Mouse (Mus musculus) midbrain, embryonic 10.5 days (tissue): ENCODE measurements around the gene Ntn4. TPM values are rescaled to one million over a fixed set of nuclear protein-coding genes. Genes with fewer than 3 reads are reported as not detected.
A peak's percentile ranks its signal among the peaks of the same experiment; 100 is the strongest.

Experiments
- DNase-seq: peaks from one replicate; pipeline ENCODE4 v3.0.0-alpha.2; 2017; ENCODE audit warnings: low spot score
- H3K27ac ChIP-seq: fragments of 300-500 bp; sonication (generic); replicated peaks from 2 replicates; pipeline ENCODE4 v1.5.1; 2016; ENCODE audit warnings: mild to moderate bottlenecking
- H3K27me3 ChIP-seq: fragments of 300-500 bp; sonication (generic); 2 replicates; pipeline ENCODE4 v1.6.1; 2016; ENCODE audit warnings: low read depth, mild to moderate bottlenecking; ENCODE audit not compliant: poor library complexity, severe bottlenecking
- H3K36me3 ChIP-seq: fragments of 300-500 bp; sonication (generic); 2 replicates; pipeline ENCODE4 v1.6.1; 2016; ENCODE audit warnings: mild to moderate bottlenecking, moderate library complexity
- H3K4me1 ChIP-seq: fragments of 300-500 bp; sonication (generic); 2 replicates; pipeline ENCODE4 v1.6.1; 2016
- H3K4me3 ChIP-seq: fragments of 300-500 bp; sonication (generic); 2 replicates; pipeline ENCODE4 v1.5.1; 2016; ENCODE audit warnings: mild to moderate bottlenecking, moderate library complexity
- H3K9me3 ChIP-seq: fragments of 300-500 bp; sonication (generic); replicated peaks from 2 replicates; pipeline ENCODE4 v1.6.1; 2016; ENCODE audit warnings: mild to moderate bottlenecking
- WGBS: fragments of 180-500 bp; shearing (Covaris S2); methylation state at CpG from one replicate; pipeline ENCODE4 v1.1.7; 2016; 5-methylcytosine and 5-hydroxymethylcytosine counted together
- polyA plus RNA-seq: library from polyadenylated mRNA; unstranded; fragments of >200 nt; fragmentation: Nextera tagmentation; extraction: Ambion mirVana; gene quantifications from 2 replicates; pipeline ENCODE4 v1.2.1, GENCODE M21; 2016

Ntn4 gene
- polyA plus RNA-seq, 1 experiment from 2014 or later: 0.89 TPM

DNA sequence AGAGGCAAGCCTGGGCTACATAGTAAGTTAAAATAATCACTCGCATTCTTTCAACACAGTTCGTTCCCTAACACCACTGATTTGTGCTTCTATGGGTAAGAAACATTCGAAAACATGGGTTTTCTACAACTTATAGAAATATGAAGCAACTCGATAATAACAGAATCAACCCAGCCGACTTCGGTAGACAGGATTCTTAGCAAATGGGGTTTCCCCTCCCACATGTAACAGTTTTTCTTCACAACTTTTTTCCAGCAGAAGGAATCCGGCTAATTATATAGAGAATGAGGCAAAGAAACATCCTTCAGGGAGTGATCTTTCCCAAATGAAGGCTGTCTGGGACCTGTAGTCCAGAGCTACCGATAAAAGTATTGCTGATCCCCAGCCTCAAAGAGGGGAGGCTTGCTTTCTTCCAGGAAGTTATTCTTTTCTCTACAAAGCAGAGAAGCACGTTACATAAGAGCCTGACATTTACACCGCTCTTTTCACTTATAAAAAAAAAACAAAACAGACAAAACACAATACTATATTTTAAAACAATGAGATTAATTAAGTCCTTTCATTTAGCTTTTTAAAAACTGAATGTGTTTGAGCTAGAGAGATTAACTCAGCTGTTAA is 57.5 kb downstream of the Ntn4 start:
- WGBS: 89% methylated on average over 10 of the region's 10 CpGs
- no peaks in the 10 kb centered on the region for H3K9me3 ChIP-seq
- no peak overlapping the region for H3K4me3 ChIP-seq
- no peak overlapping the region for H3K27ac ChIP-seq
- no peaks in the 10 kb centered on the region for H3K36me3 ChIP-seq
- H3K27me3 ChIP-seq: no peaks in the 10 kb centered on the region
- DNase-seq: no peak
- H3K4me1 ChIP-seq: peaks cover 29% of the 10 kb centered on the region

GRCm38 (mm10) chr10:93699689-93700478 is 59.4 kb downstream of the Ntn4 start:
- no peak for DNase-seq
- no peaks in the 10 kb centered on the region for H3K36me3 ChIP-seq

DNA sequence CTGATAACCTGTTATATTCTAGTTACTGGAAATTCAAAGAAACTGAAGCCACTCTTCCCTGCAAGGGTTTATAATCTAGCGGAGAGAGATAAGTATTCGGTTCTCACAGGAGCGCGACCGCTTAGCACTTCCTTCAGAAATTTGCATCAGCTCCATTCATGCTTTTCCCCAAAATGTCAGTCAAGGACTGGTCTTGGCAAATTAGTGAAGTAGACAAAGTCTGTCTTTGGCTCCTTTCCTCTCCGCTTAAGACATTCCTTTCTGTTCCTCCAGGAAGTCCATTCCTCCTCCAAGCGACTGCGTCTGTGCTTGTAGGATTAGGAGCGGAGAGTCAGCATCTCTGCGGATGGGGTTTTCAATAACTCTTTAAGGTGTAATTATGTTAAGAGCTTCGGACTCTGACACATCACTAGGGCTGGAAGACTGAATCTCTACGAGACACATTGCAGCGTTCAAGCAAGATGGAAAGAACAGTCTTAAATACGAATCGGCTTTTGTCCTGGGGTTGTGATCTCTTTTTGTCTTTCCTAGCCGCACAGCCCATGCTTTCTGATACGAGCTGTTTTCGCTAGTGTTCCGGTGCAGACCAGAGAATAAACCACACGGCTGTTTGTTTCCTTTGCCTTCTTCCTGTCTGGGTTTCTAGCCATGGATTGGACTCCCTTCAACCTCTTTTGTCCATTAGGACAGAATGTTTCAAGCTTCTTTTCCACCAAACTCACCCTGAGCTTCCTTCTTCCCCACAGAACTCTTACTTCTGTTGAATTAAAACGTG is 60.3 kb downstream of the Ntn4 start:
- no peaks in the 10 kb centered on the region for H3K9me3 ChIP-seq
- 79% methylated on average over 21 of the region's 21 CpGs for WGBS
- no peaks in the 10 kb centered on the region for H3K27me3 ChIP-seq
- no peak for DNase-seq
- peaks cover 22% of the 10 kb centered on the region for H3K4me1 ChIP-seq
- H3K27ac ChIP-seq: peak overlapping the region; percentile 55
- peaks cover 4% of the 10 kb centered on the region; the same call in 1 of the 2 replicates for H3K36me3 ChIP-seq
- no peak overlapping the region for H3K4me3 ChIP-seq

More at GRCm38 (mm10) chr10:93699689-93700478, 59.4 kb downstream of the Ntn4 start:
- WGBS: 81% methylated on average over 10 of the region's 10 CpGs
- Histone ChIP-seq H3K9me3 (no peaks in the 10 kb centered on the region), H3K4me1 (peaks cover 28% of the 10 kb centered on the region), H3K4me3 (no peak overlapping the region), H3K27ac (no peak overlapping the region), H3K27me3 (no peaks in the 10 kb centered on the region)

DNA sequence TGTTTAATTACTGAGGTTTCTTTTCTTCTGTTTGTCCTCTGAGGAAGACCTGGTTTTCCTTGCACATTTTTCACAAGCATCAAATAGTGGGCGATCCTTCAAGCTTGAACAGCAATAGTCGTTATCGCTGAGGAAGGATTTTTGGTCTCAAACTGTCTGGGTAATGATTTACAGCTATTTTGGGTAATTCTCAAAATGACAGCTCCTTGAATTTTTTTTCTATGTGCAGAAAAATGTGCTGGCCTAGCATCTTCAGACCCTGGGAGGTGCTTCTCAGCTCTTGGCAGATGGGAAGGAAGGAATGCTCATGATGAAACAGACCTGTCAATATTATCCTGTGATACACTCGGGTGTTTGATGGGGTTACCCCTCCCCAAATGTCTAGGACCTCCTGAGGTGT is 63.5 kb downstream of the Ntn4 start:
- H3K4me3 ChIP-seq: no peak overlapping the region
- H3K4me1 ChIP-seq: peaks cover 22% of the 10 kb centered on the region
- no peak for DNase-seq
- WGBS: 93% methylated on average over 4 of the region's 4 CpGs
- H3K36me3 ChIP-seq: peaks cover 17% of the 10 kb centered on the region
- no peaks in the 10 kb centered on the region for H3K9me3 ChIP-seq
- no peaks in the 10 kb centered on the region for H3K27me3 ChIP-seq
- no peak overlapping the region for H3K27ac ChIP-seq

- 0 out of 2 replicates have a peak, but pooled peaks cover 5% of the 10 kb centered on the region for H3K9me3 ChIP-seq
- no peak overlapping the region for H3K27ac ChIP-seq
- peaks cover 52% of the 10 kb centered on the region for H3K36me3 ChIP-seq
- no peaks in the 10 kb centered on the region for H3K4me1 ChIP-seq
- DNase-seq: no peak
- 72% methylated on average over 21 of the region's 21 CpGs for WGBS
- H3K27me3 ChIP-seq: no peaks in the 10 kb centered on the region
- no peak overlapping the region for H3K4me3 ChIP-seq
Observed at GRCm38 (mm10) chr10:93707149-93708075, 66.9 kb downstream of the Ntn4 start.

DNA sequence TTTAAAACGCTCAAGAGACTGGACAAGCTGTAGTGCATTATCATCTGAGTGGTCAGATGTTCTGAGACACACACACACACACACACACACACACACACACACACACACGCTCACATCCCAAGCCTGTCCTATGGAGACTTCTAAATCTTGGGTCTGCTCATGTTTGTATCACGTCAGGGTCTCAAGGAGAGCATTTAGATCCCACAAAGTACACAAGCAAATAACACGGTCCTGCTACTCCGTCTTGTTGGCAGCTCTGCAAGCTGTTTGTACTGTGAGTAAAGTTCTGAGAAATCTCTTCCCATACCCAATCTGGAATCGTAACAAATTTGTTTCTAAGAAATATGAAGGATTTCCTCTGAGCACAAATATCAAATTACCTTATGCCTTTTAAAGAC is 67.6 kb downstream of the Ntn4 start:
- Histone ChIP-seq H3K9me3 (0 out of 2 replicates have a peak, but pooled peaks cover 5% of the 10 kb centered on the region), H3K27me3 (no peaks in the 10 kb centered on the region), H3K36me3 (peaks cover 59% of the 10 kb centered on the region), H3K4me1 (no peaks in the 10 kb centered on the region), H3K4me3 (no peak overlapping the region), H3K27ac (no peak overlapping the region)
- DNase-seq: no peak
- 79% methylated on average over 6 of the region's 6 CpGs for WGBS

DNA sequence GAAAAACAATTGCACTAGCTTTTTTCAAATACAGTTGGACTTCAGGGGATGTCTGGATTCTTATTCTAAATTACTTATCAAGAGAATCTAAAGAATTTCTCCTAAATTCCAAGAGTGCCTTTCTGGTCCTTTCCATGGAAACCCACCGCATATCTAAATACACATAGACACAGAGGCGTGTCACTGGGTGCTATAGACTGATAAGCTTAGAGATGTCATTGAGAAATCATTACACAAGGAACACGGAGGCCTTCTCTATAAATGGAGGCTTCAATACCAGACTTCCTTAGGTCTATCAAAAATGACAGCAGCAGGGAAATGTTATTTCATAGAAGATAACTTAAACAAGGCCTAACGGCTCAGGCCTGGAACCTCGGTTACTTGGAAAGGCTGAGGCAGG is 68.0 kb downstream of the Ntn4 start:
- WGBS: 91% methylated on average over 5 of the region's 5 CpGs
- H3K4me3 ChIP-seq: no peak overlapping the region
- peaks cover 61% of the 10 kb centered on the region for H3K36me3 ChIP-seq
- no peaks in the 10 kb centered on the region for H3K4me1 ChIP-seq
- no peaks in the 10 kb centered on the region for H3K27me3 ChIP-seq
- 0 out of 2 replicates have a peak, but pooled peaks cover 5% of the 10 kb centered on the region for H3K9me3 ChIP-seq
- H3K27ac ChIP-seq: no peak overlapping the region
- DNase-seq: no peak

- no peaks in the 10 kb centered on the region for H3K27me3 ChIP-seq
- no peak overlapping the region for H3K27ac ChIP-seq
- H3K36me3 ChIP-seq: peaks cover 68% of the 10 kb centered on the region
- 92% methylated on average over 8 of the region's 8 CpGs for WGBS
- no peak overlapping the region for H3K4me3 ChIP-seq
- no peak for DNase-seq
- no peaks in the 10 kb centered on the region for H3K4me1 ChIP-seq
- 0 out of 2 replicates have a peak, but pooled peaks cover 5% of the 10 kb centered on the region for H3K9me3 ChIP-seq
Observed at GRCm38 (mm10) chr10:93709536-93709935, 69.1 kb downstream of the Ntn4 start.

GRCm38 (mm10) chr10:93721625-93722337 is 81.3 kb downstream of the Ntn4 start:
- Histone ChIP-seq H3K4me3 (no peak overlapping the region), H3K36me3 (peaks cover 21% of the 10 kb centered on the region), H3K27me3 (no peaks in the 10 kb centered on the region), H3K4me1 (peaks cover 14% of the 10 kb centered on the region), H3K9me3 (no peaks in the 10 kb centered on the region), H3K27ac (no peak overlapping the region)
- DNase-seq: no peak
- 93% methylated on average over 5 of the region's 5 CpGs for WGBS

- Histone ChIP-seq H3K36me3 (peaks cover 8% of the 10 kb centered on the region; the same call in 1 of the 2 replicates), H3K27me3 (no peaks in the 10 kb centered on the region), H3K4me1 (peaks cover 14% of the 10 kb centered on the region), H3K27ac (peak overlapping the region; percentile 74), H3K9me3 (no peaks in the 10 kb centered on the region), H3K4me3 (no peak overlapping the region)
- WGBS: 8% methylated on average over 11 of the region's 11 CpGs
- DNase-seq: peak; percentile 48
Observed at GRCm38 (mm10) chr10:93723942-93724542, 83.6 kb downstream of the Ntn4 start.

GRCm38 (mm10) chr10:93728131-93728530 is 87.7 kb downstream of the Ntn4 start:
- Histone ChIP-seq H3K9me3 (no peaks in the 10 kb centered on the region), H3K4me3 (no peak overlapping the region), H3K27me3 (no peaks in the 10 kb centered on the region), H3K36me3 (peaks cover 3% of the 10 kb centered on the region; the same call in 1 of the 2 replicates), H3K4me1 (peaks cover 14% of the 10 kb centered on the region), H3K27ac (no peak overlapping the region)
- no peak for DNase-seq
- WGBS: 78% methylated on average over 5 of the region's 5 CpGs
